Mouse (Mus musculus): ENCODE results near the gene Vdac1.

The Vdac1 gene

DNA sequence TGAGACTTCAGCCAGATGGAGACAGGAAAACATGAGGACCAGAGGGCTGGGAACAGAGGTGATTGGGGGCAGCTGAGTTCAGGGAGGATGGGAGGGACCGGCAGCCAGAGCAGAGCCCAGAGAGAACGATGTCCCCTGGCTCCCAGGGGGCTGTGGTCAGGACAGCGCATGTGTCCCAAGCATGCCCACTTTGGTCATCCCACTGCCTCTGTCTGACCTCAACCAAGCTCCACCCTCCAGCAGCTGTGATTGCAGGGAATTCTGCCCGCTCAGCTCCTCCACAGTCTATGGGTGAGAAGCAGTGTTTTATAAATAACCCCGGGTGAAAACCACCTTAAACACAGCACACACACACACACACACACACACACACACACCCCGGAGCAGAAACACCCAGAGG, 68.8 kb downstream of the Vdac1 start:
- DNase-seq, result no peak

DNA sequence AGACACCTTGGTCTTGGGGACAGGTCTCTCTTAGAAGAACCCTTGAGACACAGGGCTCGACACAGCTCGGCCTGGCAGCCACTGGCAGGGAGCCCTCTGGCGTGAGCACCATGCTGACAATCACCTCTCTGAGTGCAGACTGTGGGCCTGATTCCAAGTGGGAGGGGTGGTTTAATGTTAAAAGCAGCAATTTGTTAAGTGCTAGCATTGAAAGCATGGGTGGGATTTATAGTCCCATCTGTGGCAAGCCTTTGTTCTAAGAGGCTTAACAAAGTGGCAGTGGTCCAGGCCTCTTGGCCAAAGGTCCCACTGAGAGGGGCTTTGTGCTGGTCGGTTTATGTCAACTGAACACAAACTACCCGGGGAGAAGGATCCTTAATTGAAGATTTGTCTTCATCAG, 70.9 kb downstream of the Vdac1 start:
- DNase-seq, result peak; percentile 40 to 63

DNA sequence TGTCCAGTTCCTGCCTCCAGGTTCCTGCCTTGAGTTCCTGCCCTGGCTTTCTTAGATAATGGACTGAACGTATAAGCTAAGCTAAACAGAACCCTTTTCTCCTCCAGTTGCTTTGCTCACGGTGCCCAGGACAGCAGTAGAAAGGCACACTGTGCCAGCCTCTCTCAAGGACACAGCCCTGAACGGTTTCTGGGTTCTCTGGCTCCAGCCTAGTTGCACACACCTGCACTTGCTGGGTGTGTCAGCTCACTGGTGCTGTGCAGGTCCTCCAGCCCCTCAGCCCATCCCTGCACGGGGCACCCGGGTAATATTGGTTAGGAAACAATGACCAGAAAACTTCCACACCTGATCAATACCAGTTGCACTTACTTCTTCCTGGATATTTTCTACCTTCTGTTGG, 71.5 kb downstream of the Vdac1 start:
- no peak for DNase-seq

DNA sequence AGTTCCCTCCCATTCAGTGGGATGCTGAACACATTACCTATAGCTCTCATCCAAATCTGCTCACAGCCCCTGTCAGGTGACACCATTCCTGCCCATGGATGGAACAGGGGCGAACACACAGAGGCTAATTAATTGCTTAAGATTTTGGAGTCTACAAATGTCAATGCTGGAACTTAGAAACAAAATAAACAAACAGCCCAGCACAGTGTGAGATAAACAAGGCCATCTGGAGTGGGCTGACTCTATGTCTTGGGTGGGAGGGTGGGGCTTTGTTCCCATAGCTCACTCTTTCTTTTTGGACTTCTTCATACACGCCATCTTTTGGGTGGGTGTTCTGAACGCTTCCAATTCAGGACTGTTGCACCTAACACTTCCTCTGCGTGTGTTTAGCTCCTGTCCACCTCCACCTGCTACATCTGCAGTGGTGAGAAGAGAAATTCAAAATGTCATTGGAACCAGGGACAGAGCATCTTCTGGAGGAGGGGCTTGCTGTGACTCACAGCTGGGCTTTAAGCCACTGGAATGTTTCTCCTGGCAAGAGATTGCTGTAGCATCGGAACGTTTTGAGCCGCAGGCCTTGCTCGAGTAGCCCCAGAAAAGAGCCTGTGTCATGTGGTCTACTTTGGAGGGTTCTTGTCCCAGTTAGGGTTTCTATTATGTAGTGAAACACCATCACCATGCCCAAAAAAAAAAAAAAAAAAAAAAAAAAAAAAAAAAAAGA, 72.6 kb downstream of the Vdac1 start:
- peak; percentile 33 to 48 for DNase-seq

DNA sequence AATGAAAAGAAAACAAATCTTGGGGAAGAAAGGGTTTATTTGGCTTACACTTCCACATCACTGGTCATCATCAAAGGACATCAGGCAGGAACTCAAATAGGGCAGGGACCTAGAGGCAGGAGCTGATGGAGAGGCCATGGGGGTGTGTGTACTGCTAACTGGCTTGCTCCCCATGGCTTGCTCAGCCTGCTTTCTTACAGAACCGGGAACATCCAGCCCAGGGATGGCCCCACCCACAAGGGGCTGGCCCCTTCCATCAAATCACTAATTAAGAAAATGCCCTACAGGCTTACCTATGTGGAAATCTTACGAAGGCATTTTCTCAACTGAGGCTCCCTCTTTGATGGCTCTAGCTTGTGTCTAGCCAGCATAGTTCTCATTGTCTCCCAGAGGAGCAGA, 73.1 kb downstream of the Vdac1 start:
- DNase-seq, result no peak

DNA sequence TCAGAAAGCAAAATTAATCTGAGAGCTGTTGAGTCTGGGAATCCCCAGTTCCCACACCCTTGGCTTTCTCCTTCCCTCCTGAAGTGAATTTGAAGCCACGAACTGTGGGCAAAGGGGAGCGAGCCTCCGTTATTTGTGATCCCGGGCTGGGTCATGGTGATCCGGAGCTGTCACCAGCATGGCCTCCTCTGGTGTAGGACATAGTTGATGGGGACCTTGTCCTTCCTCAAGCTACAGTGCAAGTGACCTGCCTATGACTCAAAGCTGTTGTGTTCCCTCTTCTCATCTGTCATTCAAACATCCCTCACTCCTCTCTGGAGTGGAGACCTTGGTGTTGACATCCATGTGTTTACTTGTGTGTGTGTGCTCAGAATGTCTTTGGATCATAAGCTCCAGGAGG, 74.8 kb downstream of the Vdac1 start:
- DNase-seq, result no peak

DNA sequence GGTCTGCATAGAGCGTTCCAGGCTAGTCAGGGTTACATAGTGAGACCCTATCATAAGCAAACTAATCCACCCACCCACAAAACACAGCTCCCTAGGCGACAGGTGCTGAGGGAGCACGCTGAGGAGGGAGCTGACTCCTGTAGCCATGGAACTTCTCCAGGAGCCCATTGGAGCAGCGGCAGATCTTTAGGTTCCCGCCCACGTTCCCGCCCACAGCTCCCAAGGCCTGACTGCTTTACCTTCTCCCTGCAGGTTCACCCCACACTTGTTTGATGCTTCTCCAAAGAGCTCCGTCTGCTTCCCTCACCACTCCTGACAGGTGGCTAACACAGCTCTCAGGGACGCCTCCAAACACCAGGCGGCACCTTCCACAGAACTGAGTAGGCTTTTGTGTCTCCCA, 76.5 kb downstream of the Vdac1 start:
- DNase-seq, result no peak

Data from lung, postnatal 4 days (tissue).